Mouse (Mus musculus) limb, embryonic 11.5 days (tissue): ENCODE data around the gene Ocln. TPM values are rescaled to one million over a fixed set of nuclear protein-coding genes. Genes with fewer than 3 reads are reported as not detected.
"Not testable (repeated sequence)": the region's sequence is repeated elsewhere in the genome, so short reads cannot be mapped to it uniquely, and the experiment has no call there.

Source experiments
- ATAC-seq: fragments of 200-750 bp; cut with Nextera tagmentation; 2 replicates; pipeline ENCODE4 v1.8.0; 2017; ENCODE audit warnings: low read depth; ENCODE audit not compliant: insufficient number of reproducible peaks, low FRiP score, low TSS enrichment
- DNase-seq: peaks from one replicate; pipeline ENCODE4 v3.0.0-alpha.2; 2015; ENCODE audit warnings: low spot score
- H3K27ac ChIP-seq: fragments of 300-500 bp; sonication (generic); replicated peaks from 2 replicates; pipeline ENCODE4 v1.5.1; 2014; ENCODE audit warnings: low read depth, mild to moderate bottlenecking, low read length
- H3K27me3 ChIP-seq: fragments of 300-500 bp; sonication (generic); 2 replicates; pipeline ENCODE4 v1.6.1; 2014; ENCODE audit warnings: mild to moderate bottlenecking, low read length, mixed read lengths; ENCODE audit not compliant: control insufficient read depth, insufficient read depth
- H3K36me3 ChIP-seq: fragments of 300-500 bp; sonication (generic); 2 replicates; pipeline ENCODE4 v1.6.1; 2014; ENCODE audit warnings: mild to moderate bottlenecking, low read length, moderate library complexity, mixed read lengths; ENCODE audit not compliant: control insufficient read depth, insufficient read depth
- H3K4me1 ChIP-seq: fragments of 300-500 bp; sonication (generic); 2 replicates; pipeline ENCODE4 v1.6.1; 2014; ENCODE audit warnings: low read length, mixed read lengths; ENCODE audit not compliant: control insufficient read depth, insufficient read depth
- H3K4me2 ChIP-seq: fragments of 300-500 bp; sonication (generic); 2 replicates; pipeline ENCODE4 v1.6.1; 2014; ENCODE audit warnings: low read depth, mild to moderate bottlenecking, moderate library complexity; ENCODE audit not compliant: severe bottlenecking
- H3K4me3 ChIP-seq: fragments of 300-500 bp; sonication (generic); 2 replicates; pipeline ENCODE4 v1.5.1; 2014; ENCODE audit warnings: low read depth, low read length
- H3K9ac ChIP-seq: fragments of 300-500 bp; sonication (generic); 2 replicates; pipeline ENCODE4 v1.6.1; 2014; ENCODE audit warnings: mild to moderate bottlenecking, low read length
- H3K9me3 ChIP-seq: fragments of 300-500 bp; sonication (generic); 2 replicates; pipeline ENCODE4 v1.6.1; 2016; ENCODE audit warnings: low read length; ENCODE audit not compliant: control insufficient read depth
- WGBS: fragments of 180-500 bp; shearing (Covaris S2); extraction: QIAGEN DNeasy Blood & Tissue Kit; methylation state at CpG from one replicate; pipeline ENCODE4 v1.1.7; 2014; 5-methylcytosine and 5-hydroxymethylcytosine counted together
- polyA plus RNA-seq: library from polyadenylated mRNA; unstranded; fragments of >200 nt; fragmentation: Nextera tagmentation; extraction: Ambion mirVana; gene quantifications from 2 replicates; pipeline ENCODE4 v1.2.1, GENCODE M21; 2014

Gene Ocln
- polyA plus RNA-seq, 1 experiment from 2014 or later: 2.0 TPM

DNA sequence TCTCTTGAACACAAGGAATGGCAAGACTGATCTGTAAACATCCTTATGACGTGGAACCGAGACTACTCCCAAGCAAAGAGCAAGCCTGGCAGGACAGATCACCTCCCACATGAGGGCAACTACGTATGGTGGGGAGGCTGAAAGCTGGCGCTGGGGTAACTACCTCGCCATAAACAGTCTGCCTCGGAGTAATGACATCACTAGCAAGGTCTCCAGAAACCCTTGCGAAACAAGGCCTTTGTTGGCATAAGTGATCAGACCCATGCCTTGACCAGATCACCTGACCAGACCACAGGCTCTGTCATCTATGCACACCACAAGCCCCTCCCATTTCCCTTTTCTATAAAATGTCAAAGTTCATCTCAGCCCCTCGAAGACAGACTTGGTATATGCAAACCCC, 59.2 kb downstream of the Ocln start:
- Histone ChIP-seq H3K4me1 (no peaks in the 10 kb centered on the region), H3K9ac (no peak overlapping the region), H3K27ac (no peak overlapping the region), H3K27me3 (no peaks in the 10 kb centered on the region), H3K36me3 (no peaks in the 10 kb centered on the region), H3K4me3 (no peak overlapping the region), H3K4me2 (no peak overlapping the region), H3K9me3 (no peaks in the 10 kb centered on the region)
- ATAC-seq: no peak
- WGBS: 75% methylated on average over 8 of the region's 8 CpGs
- no peak for DNase-seq

DNA sequence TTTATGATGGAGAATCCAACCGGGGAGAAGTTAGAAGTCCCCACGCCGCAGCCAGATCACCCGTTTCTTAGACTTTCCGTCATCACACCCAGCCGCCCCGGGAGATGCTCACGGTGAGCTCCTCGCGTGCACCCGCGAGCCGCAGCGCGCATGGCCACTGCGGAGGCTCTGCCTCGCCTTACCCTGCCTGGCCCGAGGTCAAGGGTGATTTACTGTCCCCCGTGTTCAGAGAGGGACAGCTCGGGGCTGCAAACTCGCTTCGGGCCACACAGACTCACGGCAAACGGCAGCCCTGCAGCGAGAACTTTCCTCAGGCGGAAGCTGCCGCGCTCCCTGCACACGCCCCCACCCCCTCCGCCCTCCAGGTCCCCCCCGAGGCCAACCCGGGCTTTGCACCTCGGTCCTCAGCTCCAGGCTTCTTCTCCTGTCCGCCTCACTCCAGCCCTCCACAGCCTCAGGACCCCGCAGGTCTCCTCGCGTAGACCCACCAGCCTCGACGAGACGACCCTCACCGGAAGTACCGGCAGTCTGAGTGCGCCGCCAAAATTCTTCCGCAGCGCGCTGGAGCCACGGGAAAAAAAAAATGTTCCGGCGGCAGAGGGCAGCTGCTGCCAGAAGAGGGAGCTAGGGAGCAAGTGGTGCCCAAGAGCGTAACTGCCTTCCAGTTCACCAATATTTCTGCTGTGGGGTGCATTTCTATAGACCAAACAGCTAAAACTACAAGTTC, 60.3 kb downstream of the Ocln start, which contains the start of gene Gtf2h2:
Gene Gtf2h2 (minus strand): TSS at position 519 of the 727 bp plus-strand sequence.
- H3K4me1 ChIP-seq: no peaks in the 10 kb centered on the region
- peak within 1 kb of the TSS; percentile 95 for H3K9ac ChIP-seq
- no peaks in the 10 kb centered on the region for H3K27me3 ChIP-seq
- peak; percentile 74 for ATAC-seq
- H3K36me3 ChIP-seq: peaks cover 3% of the 10 kb centered on the region
- peak within 1 kb of the TSS; percentile 96 for H3K4me3 ChIP-seq
- WGBS: under 1% methylated on average over 51 of the region's 51 CpGs
- H3K9me3 ChIP-seq: no peaks in the 10 kb centered on the region
- DNase-seq: peak; percentile 94
- H3K27ac ChIP-seq: peak within 1 kb of the TSS; percentile 78
- H3K4me2 ChIP-seq: peak within 1 kb of the TSS; percentile 71

DNA sequence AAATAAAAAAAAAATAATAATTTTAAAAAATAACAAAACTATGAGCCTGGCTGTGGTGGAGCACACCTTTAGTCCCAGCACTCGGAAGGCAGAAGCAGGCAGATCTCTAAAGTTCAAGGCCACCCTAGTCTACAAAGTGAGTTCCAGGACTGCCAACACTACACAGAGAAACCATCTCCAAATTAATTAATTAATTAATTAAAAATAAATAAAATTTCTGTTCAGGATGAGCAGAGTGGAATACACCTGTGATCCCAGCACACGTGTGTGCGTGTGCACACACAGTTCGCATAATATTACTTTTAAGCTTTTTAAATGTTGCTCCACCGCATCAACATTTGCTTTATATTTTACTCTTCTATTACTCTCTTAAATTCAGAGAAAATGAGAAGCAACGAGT, 60.9 kb downstream of the Ocln start:
- DNase-seq (no peak), ATAC-seq (0 out of 2 replicates have a peak, but pooled peaks have one; percentile 16)
- H3K36me3 ChIP-seq: peaks cover 3% of the 10 kb centered on the region
- H3K27me3 ChIP-seq: no peaks in the 10 kb centered on the region
- H3K4me2 ChIP-seq: peak overlapping the region; percentile 71
- H3K4me1 ChIP-seq: no peaks in the 10 kb centered on the region
- no peak overlapping the region for H3K27ac ChIP-seq
- H3K9me3 ChIP-seq: no peaks in the 10 kb centered on the region
- peak overlapping the region; percentile 96 for H3K4me3 ChIP-seq
- WGBS: 15% methylated on average over 6 of the region's 6 CpGs
- H3K9ac ChIP-seq: peak overlapping the region; percentile 95

DNA sequence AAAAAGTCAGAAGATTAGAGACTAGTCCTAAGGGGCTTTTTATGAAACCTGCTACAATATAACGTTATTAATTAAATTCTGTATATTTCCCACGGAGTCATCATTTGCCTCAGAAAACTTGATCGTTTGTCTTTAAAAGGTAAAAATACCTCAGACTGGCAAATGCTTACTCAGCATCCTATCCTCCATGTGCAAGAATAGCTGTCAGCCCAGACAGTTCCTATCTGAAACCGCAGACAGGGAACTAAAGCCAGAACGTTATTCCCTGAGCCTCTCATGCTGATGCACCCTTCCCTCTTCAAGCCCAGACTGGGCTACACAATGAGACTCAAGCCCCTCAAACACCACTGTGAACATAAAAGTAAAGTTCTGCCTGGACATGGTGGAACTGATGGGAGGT, 62.1 kb downstream of the Ocln start:
- Histone ChIP-seq H3K36me3 (peaks cover 3% of the 10 kb centered on the region), H3K27me3 (no peaks in the 10 kb centered on the region), H3K9me3 (no peaks in the 10 kb centered on the region), H3K4me2 (no peak overlapping the region), H3K4me1 (no peaks in the 10 kb centered on the region), H3K4me3 (no peak overlapping the region), H3K27ac (no peak overlapping the region), H3K9ac (no peak overlapping the region)
- no peak for DNase-seq
- 94% methylated on average over 5 of the region's 5 CpGs for WGBS
- no peak for ATAC-seq

DNA sequence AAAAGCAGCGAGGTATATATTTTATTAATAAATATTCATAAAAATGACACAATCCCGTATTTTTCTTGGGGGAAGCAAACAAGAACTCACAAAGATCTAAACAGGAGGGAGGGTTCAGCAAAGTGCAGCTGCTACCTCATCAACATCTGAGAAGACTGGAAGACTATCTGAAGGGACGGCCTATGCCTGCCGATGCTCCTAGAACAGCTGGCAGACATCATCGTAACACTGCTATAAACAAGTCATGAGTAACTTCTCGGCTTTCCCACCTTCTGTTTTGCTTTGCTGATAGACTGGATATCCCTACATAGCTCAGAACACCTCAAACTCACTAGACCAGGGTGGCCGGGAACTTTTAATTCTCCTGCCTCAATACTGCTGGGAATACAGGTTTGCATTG, 68.9 kb downstream of the Ocln start:
- DNase-seq: no peak
- WGBS: 89% methylated on average over 7 of the region's 7 CpGs
- H3K9me3 ChIP-seq: no peaks in the 10 kb centered on the region
- no peak overlapping the region for H3K4me3 ChIP-seq
- ATAC-seq: no peak
- no peak overlapping the region for H3K4me2 ChIP-seq
- no peak overlapping the region for H3K27ac ChIP-seq
- no peaks in the 10 kb centered on the region for H3K4me1 ChIP-seq
- no peak overlapping the region for H3K9ac ChIP-seq
- H3K36me3 ChIP-seq: peaks cover 8% of the 10 kb centered on the region
- no peaks in the 10 kb centered on the region for H3K27me3 ChIP-seq

DNA sequence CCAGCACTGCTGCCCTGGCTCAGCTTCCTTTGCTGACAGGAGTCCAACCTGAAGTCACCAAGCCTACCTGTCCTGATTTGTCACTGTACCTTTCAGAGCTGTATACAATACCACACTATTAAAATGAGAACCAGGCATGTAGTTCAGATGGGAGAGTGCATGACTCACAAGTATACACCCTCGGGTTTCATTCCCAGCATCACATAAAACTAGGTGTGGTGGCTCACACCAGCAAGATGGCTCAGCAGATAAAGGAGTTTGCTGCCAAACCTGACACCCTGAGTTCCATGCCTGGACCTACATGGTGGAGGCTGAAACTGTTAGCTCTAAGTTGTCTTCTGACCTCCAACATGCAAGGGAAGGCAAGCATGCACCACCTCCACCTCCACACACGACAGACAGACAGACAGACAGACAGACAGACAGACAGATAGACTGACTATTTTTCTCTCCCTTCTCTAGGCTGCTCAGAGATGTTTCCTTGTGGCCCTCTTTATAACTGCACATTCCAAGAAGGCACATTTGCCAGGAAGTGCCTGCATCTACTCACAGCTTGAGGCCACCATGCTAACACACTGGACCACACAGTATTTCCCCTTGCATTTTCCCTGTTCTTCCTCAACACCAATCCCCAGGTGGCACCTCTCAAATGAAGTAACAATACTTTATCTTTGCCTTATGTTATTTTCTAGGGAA, 88.8 kb downstream of the Ocln start:
- ATAC-seq (no peak), DNase-seq (no peak)
- no peaks in the 10 kb centered on the region for H3K4me1 ChIP-seq
- H3K9me3 ChIP-seq: no peaks in the 10 kb centered on the region
- H3K9ac ChIP-seq: no peak overlapping the region
- no peaks in the 10 kb centered on the region for H3K27me3 ChIP-seq
- no peak overlapping the region for H3K4me3 ChIP-seq
- H3K36me3 ChIP-seq: peaks cover 10% of the 10 kb centered on the region
- 84% methylated on average over 2 of the region's 2 CpGs for WGBS
- H3K4me2 ChIP-seq: no peak overlapping the region
- H3K27ac ChIP-seq: no peak overlapping the region

DNA sequence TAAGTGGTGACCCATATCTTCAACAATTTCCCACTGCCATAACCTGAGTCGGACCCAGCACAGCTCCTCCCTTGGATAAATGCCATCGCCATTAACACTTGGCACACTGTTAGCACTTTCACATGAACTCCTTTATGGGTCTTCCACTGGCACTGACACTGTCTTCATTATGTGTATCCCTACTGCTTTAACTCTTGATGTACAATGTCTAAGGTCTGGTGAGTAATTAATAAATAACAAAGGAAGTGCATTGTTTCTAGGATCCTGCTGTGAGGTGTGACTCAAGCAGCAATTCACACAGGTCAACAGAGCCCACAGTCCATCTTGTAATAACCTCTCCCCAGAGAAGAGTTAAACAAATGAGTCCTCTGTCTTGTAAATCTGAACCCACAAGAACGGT, 91.2 kb downstream of the Ocln start:
- H3K4me1 ChIP-seq: no peaks in the 10 kb centered on the region
- no peaks in the 10 kb centered on the region for H3K27me3 ChIP-seq
- no peak overlapping the region for H3K27ac ChIP-seq
- H3K9ac ChIP-seq: no peak overlapping the region
- no peaks in the 10 kb centered on the region for H3K36me3 ChIP-seq
- H3K9me3 ChIP-seq: no peaks in the 10 kb centered on the region
- ATAC-seq (no peak), DNase-seq (no peak)
- H3K4me2 ChIP-seq: no peak overlapping the region
- no peak overlapping the region for H3K4me3 ChIP-seq
- 88% methylated on average over 3 of the region's 3 CpGs for WGBS

DNA sequence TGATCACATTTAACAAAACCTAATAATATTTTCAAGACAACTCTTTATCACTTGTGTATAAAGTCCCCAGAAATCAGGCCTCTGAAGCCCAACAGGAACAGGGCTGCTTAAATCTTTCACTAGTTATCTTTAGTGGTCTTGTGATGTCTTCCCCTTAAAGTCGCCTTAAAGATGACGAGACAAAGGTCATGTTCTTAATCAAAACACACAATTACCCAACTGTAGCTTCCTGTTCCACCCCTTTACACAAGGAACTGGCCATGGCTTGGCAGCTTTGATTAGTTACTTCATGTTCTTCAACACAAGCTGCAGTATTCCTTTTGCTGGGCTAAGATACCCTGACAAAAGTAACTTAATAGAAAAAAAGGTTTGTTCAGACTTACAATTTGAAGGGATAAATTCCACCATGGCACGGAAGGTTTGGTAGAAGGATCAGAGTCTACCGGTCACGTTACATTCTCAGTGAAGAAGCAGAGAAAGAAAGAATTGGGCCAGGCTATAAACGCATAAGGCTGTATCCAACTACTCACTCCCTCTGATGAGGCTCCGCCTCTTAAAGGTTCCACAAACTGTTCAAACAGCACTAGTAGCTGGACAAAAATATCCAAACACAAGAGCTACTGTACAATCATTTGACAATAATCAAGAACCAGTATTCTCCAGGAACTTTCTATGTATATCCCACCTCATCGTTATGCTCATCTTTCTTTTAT, 99.9 kb downstream of the Ocln start, which contains the start of gene Naip1:
Gene Naip1 (minus strand): TSS at position 455 of the 713 bp plus-strand sequence.
- not testable (repeated sequence) for H3K9ac ChIP-seq

More for the DNA sequence above, 99.9 kb downstream of the Ocln start, which contains the start of gene Naip1:
- H3K4me3 ChIP-seq, ATAC-seq, H3K4me2 ChIP-seq, H3K36me3 ChIP-seq, DNase-seq, H3K4me1 ChIP-seq, H3K9me3 ChIP-seq, H3K27me3 ChIP-seq, H3K27ac ChIP-seq: not testable (repeated sequence)
- WGBS: 81% methylated on average over 8 of the region's 8 CpGs
